Mouse (Mus musculus): ENCODE results near the gene Isx. TPM values are rescaled to one million over a fixed set of nuclear protein-coding genes. Genes with fewer than 3 reads are reported as not detected.

Gene Isx
- 1.1 and 1.2 TPM in 2 replicates for polyA plus RNA-seq (2015; fragmentation: Nextera tagmentation; extraction: Ambion mirVana)

DNA sequence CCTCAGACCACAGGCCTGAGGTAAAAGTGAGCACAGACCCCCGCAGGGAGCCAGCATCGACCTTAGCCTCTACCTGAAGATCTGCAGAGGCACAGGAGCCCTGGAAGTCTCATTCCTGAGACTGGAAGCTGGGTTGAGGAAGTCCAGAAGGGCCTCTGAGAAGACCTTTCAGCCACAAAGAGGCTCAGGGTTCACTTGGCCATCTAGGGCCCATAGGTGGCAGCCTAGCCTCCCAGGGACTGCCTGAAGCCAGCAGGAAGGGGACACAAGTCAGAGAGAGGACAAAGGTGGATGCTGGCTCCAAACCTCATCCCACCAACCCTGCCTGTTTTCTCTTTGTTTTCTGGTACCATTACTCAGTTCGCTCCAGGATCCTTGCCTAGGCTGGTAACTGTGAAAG lies at the start of gene Isx:
Gene Isx, plus strand, starts transcription at position 234 of the 400 bp plus-strand sequence.
- ATAC-seq (ENCODE audit: low FRiP score, low TSS enrichment) (no peak), DNase-seq (ENCODE audit: low spot score) (no peak)
- no peak within 1 kb of the TSS for H3K27ac ChIP-seq (replicated peaks)
- no peak within 1 kb of the TSS for H3K4me3 ChIP-seq (ENCODE audit: low read depth, low read length)
- 0 out of 2 replicates have a peak within 1 kb of the TSS, but pooled peaks have one; percentile 23 for H3K4me2 ChIP-seq (replicated peaks; ENCODE audit: low read depth)
- H3K27me3 ChIP-seq (ENCODE audit: control insufficient read depth, insufficient read depth, low read length), result no peaks in the 10 kb centered on the region
- TF ChIP-seq CTCF (IDR thresholded peaks at IDR 0.05; ENCODE audit: low read depth) (no peak), EP300 (optimal IDR thresholded peaks at IDR 0.05) (no peak)
- H3K9ac ChIP-seq (ENCODE audit: low read length), result no peak within 1 kb of the TSS
- WGBS, result 68% methylated on average over 3 of the region's 3 CpGs
- H3K9me3 ChIP-seq (ENCODE audit: control insufficient read depth, low read length), result no peaks in the 10 kb centered on the region
- no peaks in the 10 kb centered on the region for H3K36me3 ChIP-seq (ENCODE audit: control insufficient read depth, insufficient read depth, low read length)
- no peaks in the 10 kb centered on the region for H3K4me1 ChIP-seq (replicated peaks; ENCODE audit: control insufficient read depth, insufficient read depth)

- Histone ChIP-seq H3K36me3 (ENCODE audit: control insufficient read depth, insufficient read depth, low read length) (no peaks in the 10 kb centered on the region), H3K27me3 (ENCODE audit: control insufficient read depth, insufficient read depth, low read length) (no peaks in the 10 kb centered on the region), H3K4me2 (replicated peaks; ENCODE audit: low read depth) (no peak overlapping the region), H3K27ac (replicated peaks) (no peak overlapping the region), H3K9ac (ENCODE audit: low read length) (no peak overlapping the region), H3K4me1 (replicated peaks; ENCODE audit: control insufficient read depth, insufficient read depth) (no peaks in the 10 kb centered on the region), H3K4me3 (ENCODE audit: low read depth, low read length) (no peak overlapping the region), H3K9me3 (ENCODE audit: control insufficient read depth, low read length) (no peaks in the 10 kb centered on the region)
- WGBS, result 75% methylated on average over 3 of the region's 3 CpGs
- no peak for ATAC-seq (ENCODE audit: low FRiP score, low TSS enrichment)
- no peak for TF ChIP-seq CTCF (IDR thresholded peaks at IDR 0.05; ENCODE audit: low read depth)
- TF ChIP-seq EP300 (optimal IDR thresholded peaks at IDR 0.05), result no peak
- no peak for DNase-seq (ENCODE audit: low spot score)
These were observed 45.3 kb upstream of the Isx start for GRCm38 (mm10) chr8:74827689-74828088.

GRCm38 (mm10) chr8:74831322-74831721 lies 41.7 kb upstream of the Isx start:
- no peaks in the 10 kb centered on the region for H3K27me3 ChIP-seq (ENCODE audit: control insufficient read depth, insufficient read depth, low read length)
- WGBS, result 55% methylated on average over 5 of the region's 5 CpGs

GRCm38 (mm10) chr8:74834246-74834645 lies 38.7 kb upstream of the Isx start:
- H3K4me2 ChIP-seq (replicated peaks; ENCODE audit: low read depth), result no peak overlapping the region
- no peak overlapping the region for H3K4me3 ChIP-seq (ENCODE audit: low read depth, low read length)
- no peak overlapping the region for H3K27ac ChIP-seq (replicated peaks)
- no peaks in the 10 kb centered on the region for H3K9me3 ChIP-seq (ENCODE audit: control insufficient read depth, low read length)
- WGBS, result 57% methylated on average over 1 of the region's 1 CpGs
- ATAC-seq (ENCODE audit: low FRiP score, low TSS enrichment) (no peak), DNase-seq (ENCODE audit: low spot score) (no peak)
- H3K27me3 ChIP-seq (ENCODE audit: control insufficient read depth, insufficient read depth, low read length), result no peaks in the 10 kb centered on the region
- H3K4me1 ChIP-seq (replicated peaks; ENCODE audit: control insufficient read depth, insufficient read depth), result no peaks in the 10 kb centered on the region
- TF ChIP-seq EP300 (optimal IDR thresholded peaks at IDR 0.05) (no peak), CTCF (IDR thresholded peaks at IDR 0.05; ENCODE audit: low read depth) (no peak)
- no peaks in the 10 kb centered on the region for H3K36me3 ChIP-seq (ENCODE audit: control insufficient read depth, insufficient read depth, low read length)
- no peak overlapping the region for H3K9ac ChIP-seq (ENCODE audit: low read length)

More at GRCm38 (mm10) chr8:74831322-74831721, 41.7 kb upstream of the Isx start:
- no peak overlapping the region for H3K4me2 ChIP-seq (replicated peaks; ENCODE audit: low read depth)
- ATAC-seq (ENCODE audit: low FRiP score, low TSS enrichment) (no peak), DNase-seq (ENCODE audit: low spot score) (no peak)
- no peak overlapping the region for H3K4me3 ChIP-seq (ENCODE audit: low read depth, low read length)
- no peaks in the 10 kb centered on the region for H3K36me3 ChIP-seq (ENCODE audit: control insufficient read depth, insufficient read depth, low read length)
- H3K9me3 ChIP-seq (ENCODE audit: control insufficient read depth, low read length), result no peaks in the 10 kb centered on the region
- no peaks in the 10 kb centered on the region for H3K4me1 ChIP-seq (replicated peaks; ENCODE audit: control insufficient read depth, insufficient read depth)
- H3K27ac ChIP-seq (replicated peaks), result no peak overlapping the region
- H3K9ac ChIP-seq (ENCODE audit: low read length), result no peak overlapping the region
- TF ChIP-seq CTCF (IDR thresholded peaks at IDR 0.05; ENCODE audit: low read depth) (no peak), EP300 (optimal IDR thresholded peaks at IDR 0.05) (no peak)

GRCm38 (mm10) chr8:74847376-74848048 lies 25.5 kb upstream of the Isx start:
- no peak for ATAC-seq (ENCODE audit: low FRiP score, low TSS enrichment)
- 34% methylated on average over 12 of the region's 12 CpGs for WGBS
- H3K9ac ChIP-seq (ENCODE audit: low read length), result no peak overlapping the region
- H3K36me3 ChIP-seq (ENCODE audit: control insufficient read depth, insufficient read depth, low read length), result no peaks in the 10 kb centered on the region
- H3K4me3 ChIP-seq (ENCODE audit: low read depth, low read length), result no peak overlapping the region
- no peaks in the 10 kb centered on the region for H3K27me3 ChIP-seq (ENCODE audit: control insufficient read depth, insufficient read depth, low read length)
- TF ChIP-seq EP300 (optimal IDR thresholded peaks at IDR 0.05) (no peak), CTCF (IDR thresholded peaks at IDR 0.05; ENCODE audit: low read depth) (peak; percentile 39; the same call in 1 of the 2 replicates)
- no peak for DNase-seq (ENCODE audit: low spot score)
- no peak overlapping the region for H3K27ac ChIP-seq (replicated peaks)
- H3K4me1 ChIP-seq (replicated peaks; ENCODE audit: control insufficient read depth, insufficient read depth), result no peaks in the 10 kb centered on the region
- no peak overlapping the region for H3K4me2 ChIP-seq (replicated peaks; ENCODE audit: low read depth)
- H3K9me3 ChIP-seq (ENCODE audit: control insufficient read depth, low read length), result no peaks in the 10 kb centered on the region

GRCm38 (mm10) chr8:74848707-74849106 lies 24.3 kb upstream of the Isx start:
- Histone ChIP-seq H3K27ac (replicated peaks) (no peak overlapping the region), H3K27me3 (ENCODE audit: control insufficient read depth, insufficient read depth, low read length) (no peaks in the 10 kb centered on the region), H3K4me2 (replicated peaks; ENCODE audit: low read depth) (no peak overlapping the region), H3K9ac (ENCODE audit: low read length) (no peak overlapping the region), H3K9me3 (ENCODE audit: control insufficient read depth, low read length) (no peaks in the 10 kb centered on the region), H3K4me3 (ENCODE audit: low read depth, low read length) (no peak overlapping the region), H3K4me1 (replicated peaks; ENCODE audit: control insufficient read depth, insufficient read depth) (no peaks in the 10 kb centered on the region), H3K36me3 (ENCODE audit: control insufficient read depth, insufficient read depth, low read length) (no peaks in the 10 kb centered on the region)
- ATAC-seq (ENCODE audit: low FRiP score, low TSS enrichment) (no peak), DNase-seq (ENCODE audit: low spot score) (no peak)
- TF ChIP-seq CTCF (IDR thresholded peaks at IDR 0.05; ENCODE audit: low read depth) (no peak), EP300 (optimal IDR thresholded peaks at IDR 0.05) (no peak)
- 85% methylated on average over 1 of the region's 1 CpGs for WGBS

Measured in stomach, postnatal 0 days (tissue).